Mouse (Mus musculus) cerebellum, adult 11 months (tissue): Measurements from ENCODE around the gene Slfn8.
A peak's percentile ranks its signal among the peaks of the same experiment; 100 is the strongest.
"Not testable (repeated sequence)": the region's sequence is repeated elsewhere in the genome, so short reads cannot be mapped to it uniquely, and the experiment has no call there.

Source experiments
- DNase-seq: peaks from one replicate; pipeline ENCODE4 v3.0.0; 2022

The Slfn8 gene

DNA sequence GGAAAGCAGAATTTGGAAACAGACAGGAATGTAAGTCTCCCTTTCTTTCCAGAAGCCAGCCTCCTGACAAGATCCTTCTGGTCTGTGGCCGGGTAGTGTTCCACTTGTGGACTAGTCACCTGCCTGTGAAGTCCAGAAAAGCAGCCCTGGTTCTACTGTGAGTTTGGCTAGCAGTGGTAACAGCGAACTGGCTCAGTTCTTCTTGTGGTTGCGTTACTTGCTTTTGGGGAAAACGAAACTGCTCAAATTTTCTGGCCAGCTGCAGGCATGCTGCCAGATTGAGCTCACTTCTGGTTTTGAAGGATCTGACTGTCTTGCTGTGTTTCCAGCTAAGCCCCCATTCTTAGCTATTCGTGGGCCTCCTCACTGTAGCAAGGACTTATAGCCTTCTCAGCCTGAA lies at the start of gene Slfn8:
Gene Slfn8 (minus strand): TSS at position 190 of the 400 bp plus-strand sequence.
- DNase-seq = no peak

DNA sequence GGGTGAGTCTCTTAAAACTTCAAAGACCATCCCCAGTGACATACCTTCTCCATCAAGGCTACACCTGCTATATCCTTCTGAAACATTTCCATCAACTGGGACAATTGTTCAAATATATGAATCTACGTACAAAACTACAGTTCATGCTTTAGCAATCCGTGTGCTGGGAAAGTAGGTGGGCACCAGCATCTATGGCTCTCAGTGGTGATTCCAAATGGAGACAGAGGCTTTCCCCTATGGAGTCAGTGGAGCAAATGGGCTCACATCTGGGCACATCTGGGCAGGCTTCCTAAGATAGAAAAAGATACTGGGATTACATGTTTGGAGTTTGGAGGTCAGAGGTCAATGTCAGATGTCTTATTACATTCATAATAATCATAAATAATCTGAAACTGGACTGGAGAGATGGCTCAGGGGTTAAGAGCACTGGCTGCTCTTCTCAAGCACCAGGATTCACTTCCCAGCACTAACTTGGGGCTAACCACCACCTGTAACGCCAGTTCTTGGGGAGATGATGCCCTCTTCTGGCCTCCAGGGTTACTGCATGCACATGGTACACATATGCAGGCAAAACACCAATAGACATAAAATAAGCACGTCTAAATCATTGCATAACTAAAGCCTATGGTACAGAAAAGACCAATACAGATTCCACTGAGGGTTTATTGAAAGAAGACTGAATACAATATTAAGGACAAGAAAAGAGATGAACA lies 47.5 kb upstream of the Slfn8 start:
- no peak for DNase-seq

DNA sequence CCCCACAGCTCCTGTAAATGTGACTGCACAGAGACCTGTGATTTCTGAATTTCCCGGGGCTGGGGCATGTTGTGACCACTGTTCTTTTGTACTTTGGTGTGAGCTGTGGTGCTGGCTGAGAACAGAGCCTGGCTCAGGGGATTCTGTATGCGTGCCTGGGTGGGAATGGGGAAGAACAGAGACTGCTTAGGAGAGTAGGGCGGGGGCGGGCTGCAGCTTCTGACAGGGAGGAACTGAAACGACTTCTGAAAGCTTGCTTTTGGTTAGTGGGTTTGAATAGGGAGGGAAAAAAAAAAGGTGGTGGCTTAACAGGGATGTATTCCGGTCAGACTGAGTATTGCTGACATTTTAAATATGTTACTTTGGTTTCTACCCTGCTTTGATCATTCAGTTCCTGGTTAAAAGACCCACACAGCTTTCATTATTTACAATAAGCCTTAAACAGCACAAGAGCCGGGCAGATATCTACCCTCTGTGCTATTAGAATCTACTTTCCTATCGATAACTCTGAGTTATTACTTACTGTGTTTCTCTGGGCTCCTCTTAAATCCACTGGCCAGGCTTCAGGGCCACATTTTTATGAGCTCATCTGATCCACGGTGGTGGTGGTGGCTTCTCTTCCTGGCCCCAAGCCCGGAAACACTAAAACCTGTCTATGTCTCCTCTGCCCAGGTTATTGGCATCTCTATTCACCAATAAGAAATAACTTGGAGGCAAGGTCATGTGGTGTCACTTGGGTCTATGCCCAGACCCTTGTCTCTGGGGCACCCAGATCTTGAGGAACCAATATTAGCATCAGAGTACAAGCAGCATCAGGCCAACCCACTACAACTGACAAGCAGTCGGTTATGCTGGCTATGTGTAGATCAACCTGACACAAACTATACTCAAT lies 46.3 kb upstream of the Slfn8 start:
- DNase-seq = no peak

DNA sequence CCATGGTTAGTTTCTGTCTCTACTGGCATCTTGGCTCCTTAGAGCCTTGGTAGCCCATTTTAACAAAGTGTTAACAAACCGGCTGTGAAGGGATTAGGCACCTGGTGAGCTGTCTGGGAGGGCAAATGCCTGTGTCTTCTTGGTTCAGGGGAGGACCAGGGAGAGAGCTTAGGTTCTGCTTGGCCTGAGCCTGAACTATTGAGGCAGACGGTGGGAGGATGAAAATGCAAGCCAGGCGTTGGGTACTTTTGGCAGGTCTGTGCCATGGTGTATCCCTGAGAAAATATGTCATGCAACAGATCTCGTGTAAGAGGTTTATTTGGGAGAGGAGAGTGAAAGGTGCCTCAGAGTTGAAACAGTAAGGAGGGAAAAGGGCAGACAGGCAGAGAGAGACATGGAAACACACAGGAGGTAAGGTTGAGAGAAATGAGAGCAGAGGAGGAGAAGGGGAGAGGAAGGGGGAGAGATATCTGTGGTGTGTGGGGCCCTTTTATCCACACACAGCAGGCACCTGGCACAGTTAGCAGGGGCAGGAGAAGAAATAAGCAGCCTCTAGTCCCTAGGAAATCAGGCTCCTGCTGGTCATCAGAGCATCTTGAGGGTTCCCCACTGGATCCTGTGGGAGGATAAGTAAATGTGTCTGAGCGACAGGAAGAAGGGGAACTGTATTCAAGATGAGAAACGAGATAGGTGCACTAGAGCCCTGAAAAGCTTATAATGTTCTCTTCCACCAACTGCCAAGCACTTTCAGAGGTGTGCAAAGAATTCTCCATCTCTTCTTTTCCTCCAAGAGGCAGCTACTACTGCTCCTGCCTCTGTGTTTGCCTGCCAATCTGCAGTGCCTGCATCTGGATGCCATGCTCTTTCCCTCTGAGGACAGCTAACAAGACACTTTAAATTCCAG lies 45.1 kb upstream of the Slfn8 start:
- no peak for DNase-seq

DNA sequence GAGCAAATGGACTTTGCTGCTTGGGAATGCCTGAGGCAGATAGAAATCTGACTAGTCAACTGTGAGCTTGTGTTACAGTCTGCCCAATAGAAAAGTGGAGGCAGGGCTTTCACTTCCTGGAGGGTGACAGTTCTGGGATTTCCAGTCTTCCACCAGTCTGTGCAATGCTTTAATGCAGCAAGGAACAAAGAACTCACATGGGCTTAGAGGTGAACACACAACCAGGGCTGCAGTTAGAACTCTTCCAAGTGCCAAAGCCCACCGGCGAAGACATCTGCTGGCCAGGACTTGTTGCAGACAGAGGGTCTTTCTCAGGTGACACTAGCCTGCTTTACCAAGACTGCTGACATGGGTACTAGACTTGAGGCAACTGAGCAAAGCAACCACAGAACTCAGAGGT lies 44.3 kb upstream of the Slfn8 start, which contains the start of gene Slfn2:
Gene Slfn2 (plus strand): TSS at position 167 of the 400 bp plus-strand sequence.
- no peak for DNase-seq

DNA sequence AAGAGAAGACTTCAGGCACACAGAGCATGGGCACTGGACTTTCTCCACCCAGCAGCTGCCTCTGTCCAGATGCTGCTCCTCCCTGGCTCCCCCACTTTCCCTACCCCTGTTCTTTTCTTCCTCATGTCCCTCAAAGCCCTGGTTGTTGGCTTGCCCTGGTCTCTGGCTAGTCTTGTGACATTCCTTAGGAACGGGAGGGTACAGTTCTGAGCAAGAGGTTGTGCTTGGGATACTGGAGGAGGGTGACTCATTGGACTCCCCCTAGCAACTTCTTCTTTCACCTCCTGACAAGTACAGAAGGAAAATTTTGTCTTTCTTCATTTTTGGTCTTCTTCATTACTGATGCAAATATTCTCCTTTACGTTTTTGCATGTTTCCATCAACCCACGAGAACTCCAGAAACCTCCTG lies 43.3 kb upstream of the Slfn8 start:
- no peak for DNase-seq

DNA sequence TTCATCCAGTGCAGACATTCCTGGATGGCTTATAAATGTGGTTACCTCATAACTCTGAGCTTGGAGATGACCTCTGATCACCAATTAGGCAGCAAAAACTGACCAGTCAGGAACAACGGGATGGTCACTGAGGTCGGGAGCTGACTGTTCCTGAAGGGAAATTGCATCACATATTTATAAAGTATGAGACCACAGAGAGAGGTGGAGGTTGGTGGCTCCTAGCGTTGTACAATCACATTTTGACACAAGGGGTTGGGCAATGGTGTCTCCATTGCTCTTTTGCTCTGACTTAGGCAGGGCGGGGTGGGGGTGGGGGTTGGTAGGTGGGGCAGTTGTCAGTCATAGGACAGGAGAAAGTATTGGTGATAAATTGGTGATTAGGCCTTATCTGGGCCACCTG lies 42.5 kb upstream of the Slfn8 start:
- DNase-seq = no peak

DNA sequence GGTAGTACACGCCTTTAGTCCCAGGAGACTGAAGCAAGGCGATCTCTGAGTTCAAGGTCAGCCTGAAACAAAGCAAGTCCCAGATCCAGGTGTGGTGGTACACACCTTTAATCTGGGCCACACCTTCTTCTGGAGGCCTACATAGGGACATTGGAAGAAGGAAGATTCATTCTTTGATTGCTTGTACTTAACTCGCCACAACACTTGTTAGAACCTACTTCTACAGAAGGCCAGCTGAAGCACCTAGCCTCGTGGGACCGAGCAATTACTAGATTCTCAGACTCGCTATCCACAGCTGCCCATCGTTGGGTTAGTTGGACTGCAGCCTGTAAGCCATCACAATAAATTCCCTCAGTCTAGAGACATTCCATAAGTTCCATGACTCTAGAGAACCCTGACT lies 41.2 kb upstream of the Slfn8 start:
- no peak for DNase-seq

- DNase-seq = no peak
These were observed 39.9 kb upstream of the Slfn8 start for GRCm38 (mm10) chr11:83060412-83061020.

- peak; percentile 2 for DNase-seq
These were observed 37.3 kb upstream of the Slfn8 start for GRCm38 (mm10) chr11:83057863-83058262.

GRCm38 (mm10) chr11:83045642-83046041 lies 25.0 kb upstream of the Slfn8 start:
- no peak for DNase-seq

GRCm38 (mm10) chr11:83043891-83044290 lies 23.3 kb upstream of the Slfn8 start:
- no peak for DNase-seq

GRCm38 (mm10) chr11:83041000-83041399 lies 20.4 kb upstream of the Slfn8 start:
- DNase-seq = no peak

GRCm38 (mm10) chr11:83040325-83040724 lies 19.7 kb upstream of the Slfn8 start:
- no peak for DNase-seq

- no peak for DNase-seq
These were observed 19.2 kb upstream of the Slfn8 start for GRCm38 (mm10) chr11:83039796-83040195.

- DNase-seq = no peak
These were observed 18.5 kb upstream of the Slfn8 start for GRCm38 (mm10) chr11:83039156-83039555.

- DNase-seq = not testable (repeated sequence)
These were observed 18.1 kb upstream of the Slfn8 start for GRCm38 (mm10) chr11:83038686-83039085.

DNA sequence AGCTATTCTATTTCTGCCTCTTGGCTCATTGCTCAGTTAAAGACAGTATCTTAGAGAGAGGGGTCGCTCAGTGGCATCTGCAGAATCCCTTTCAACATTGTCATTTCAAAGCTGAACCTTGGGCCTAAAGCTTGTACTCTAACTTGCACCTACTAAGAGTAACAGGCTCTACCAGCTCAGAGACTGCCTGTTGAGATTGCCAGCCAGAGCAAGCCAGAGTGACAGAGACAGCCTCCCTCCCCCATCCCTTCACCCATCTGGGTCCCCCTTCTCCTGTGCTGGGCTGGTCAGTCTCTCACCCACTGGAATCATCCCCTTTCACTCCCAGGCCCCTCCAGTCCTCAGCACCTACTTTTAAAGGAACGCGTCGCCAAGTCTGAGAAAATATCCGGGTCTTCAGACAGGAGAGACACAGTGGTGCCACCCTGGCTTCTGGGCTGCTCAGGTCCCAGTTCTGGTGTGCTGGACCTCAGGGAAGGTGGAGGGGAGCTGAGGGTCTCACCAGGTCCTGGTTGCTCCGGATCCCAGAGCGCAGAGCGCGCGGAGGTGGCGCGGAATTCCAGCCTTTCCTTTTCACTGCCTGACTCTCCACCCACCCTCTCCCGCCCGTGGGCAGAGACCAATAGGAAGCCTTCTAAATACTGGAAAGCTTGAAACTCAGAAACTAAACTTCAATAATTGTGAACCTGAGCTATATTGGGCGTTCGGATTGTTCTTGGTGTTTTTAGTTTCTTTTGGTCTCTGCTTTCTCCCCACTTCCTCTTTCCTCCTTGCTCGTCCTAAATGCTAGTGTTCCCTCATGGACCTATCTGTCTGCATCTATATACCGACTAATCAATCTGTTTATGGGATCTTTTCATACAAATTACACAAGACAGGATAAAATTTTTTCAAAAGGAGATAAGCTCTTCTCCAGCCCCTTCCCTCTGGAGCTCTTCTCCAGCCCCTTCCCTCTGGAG lies 770 bp downstream of the Slfn8 start:
- DNase-seq = not testable (repeated sequence)

GRCm38 (mm10) chr11:83016093-83016492 lies 4.5 kb downstream of the Slfn8 start:
- no peak for DNase-seq

DNA sequence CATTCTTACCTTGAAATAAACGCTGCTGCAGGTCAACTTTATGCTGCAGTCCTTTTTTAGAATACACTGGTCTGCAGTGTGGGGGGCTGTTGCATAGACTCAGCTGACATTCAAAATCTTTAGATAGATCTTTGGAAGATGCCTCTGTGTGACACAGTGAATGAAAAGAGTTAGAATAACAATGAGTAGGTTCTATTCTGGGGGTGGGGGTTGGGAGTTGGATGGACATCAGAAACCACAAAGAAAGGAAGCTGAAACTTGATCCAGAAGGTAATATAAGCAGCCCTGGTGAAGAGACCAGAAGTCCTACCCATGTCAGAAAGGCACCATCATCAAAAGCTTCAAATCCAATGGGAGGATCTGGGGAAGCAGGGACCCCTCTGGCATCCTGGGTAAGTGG lies 7.3 kb downstream of the Slfn8 start:
- DNase-seq = no peak

GRCm38 (mm10) chr11:82991469-82992166 lies 29.0 kb downstream of the Slfn8 start, which contains the start of gene Slfn9:
Gene Slfn9 (minus strand): TSS chr11:82991830.
- no peak for DNase-seq
